Mouse (Mus musculus) cerebellum, postnatal 10 days (tissue): ENCODE data around the gene B230104I21Rik.

ENCODE experiments used
- DNase-seq, 2 experiments: peaks; one replicate each; pipeline ENCODE4 v3.0.0; 2021; ENCODE audit warnings: mixed read lengths in 2 of 2

B230104I21Rik gene

DNA sequence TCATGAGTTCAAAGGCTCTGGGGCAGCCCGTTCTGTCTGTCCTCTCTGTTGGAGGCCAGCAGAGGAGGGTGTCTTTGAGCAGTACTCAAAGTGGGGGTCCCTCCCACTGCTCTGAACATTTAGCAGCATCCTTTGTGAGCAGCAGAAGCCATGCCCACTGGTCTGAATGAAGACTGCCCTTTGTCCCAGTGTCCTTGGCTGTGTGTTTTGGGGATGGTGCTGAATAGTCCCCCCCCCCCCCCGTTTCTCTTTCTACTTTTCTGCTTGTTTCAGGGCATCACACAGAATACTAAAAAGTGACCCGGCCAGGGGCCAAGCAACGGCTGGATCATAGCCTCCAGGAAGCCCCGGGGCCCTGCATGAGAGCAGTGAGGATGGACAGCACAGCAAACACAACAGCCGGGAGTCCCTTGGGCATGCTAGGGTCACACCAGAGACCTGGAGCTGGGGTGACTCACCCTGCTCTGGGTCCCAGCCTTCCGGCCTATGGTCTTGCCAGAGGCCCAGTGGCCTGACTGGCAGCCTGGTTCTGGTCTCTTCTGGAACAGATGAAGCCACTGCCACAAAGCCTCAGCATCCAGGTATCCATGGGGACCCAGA lies 58.3 kb downstream of the B230104I21Rik start:
- peak in 1 of 2 experiments; percentile 44 for DNase-seq

DNA sequence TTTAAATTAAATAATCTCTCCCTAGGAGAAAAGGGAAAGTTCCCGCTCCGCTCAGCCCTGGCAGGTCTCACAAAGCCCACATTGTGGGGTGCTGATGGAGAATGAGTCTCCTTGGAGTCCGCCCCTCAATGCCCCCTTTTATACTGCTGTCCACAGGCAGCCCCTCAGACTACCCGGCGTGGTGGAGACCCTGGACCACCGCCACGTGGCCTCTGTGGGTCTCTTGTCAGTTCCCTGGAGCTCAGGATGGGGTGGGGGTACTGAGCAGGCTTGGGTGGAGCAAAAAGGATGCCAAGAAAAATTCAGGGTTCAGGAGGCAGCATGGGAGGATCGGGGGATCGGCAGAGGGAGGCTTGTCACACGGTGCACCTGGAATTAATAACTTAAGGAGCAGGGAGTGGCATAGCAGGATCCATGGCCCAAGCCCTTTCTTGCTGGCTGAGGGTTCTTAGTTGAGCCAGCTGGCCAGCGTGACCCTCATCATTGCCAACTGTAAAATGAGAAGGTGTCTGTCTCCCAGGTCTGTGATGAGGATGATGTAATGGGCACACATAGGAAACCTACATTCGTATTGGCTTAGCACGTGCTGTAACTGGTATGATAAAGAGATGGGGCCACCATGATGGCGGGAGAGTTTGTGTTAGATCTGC lies 60.9 kb downstream of the B230104I21Rik start:
- DNase-seq, result peak in 1 of 2 experiments; percentile 54
